Mouse (Mus musculus) urinary bladder, adult 2 months (tissue): ENCODE results near the gene Tpcn1. TPM values are rescaled to one million over a fixed set of nuclear protein-coding genes. Genes with fewer than 3 reads are reported as not detected.

ENCODE experiments used
- DNase-seq: peaks from one replicate; pipeline ENCODE4 v3.0.0; 2022; ENCODE audit warnings: low spot score
- polyA plus RNA-seq: library from polyadenylated mRNA; depleted of rRNA; stranded (reverse); fragments of >200 nt; gene quantifications from 2 replicates; pipeline ENCODE4 v1.2.3, GENCODE M21; 2012

Gene Tpcn1
- polyA plus RNA-seq, 1 experiment = 38.6 TPM

DNA sequence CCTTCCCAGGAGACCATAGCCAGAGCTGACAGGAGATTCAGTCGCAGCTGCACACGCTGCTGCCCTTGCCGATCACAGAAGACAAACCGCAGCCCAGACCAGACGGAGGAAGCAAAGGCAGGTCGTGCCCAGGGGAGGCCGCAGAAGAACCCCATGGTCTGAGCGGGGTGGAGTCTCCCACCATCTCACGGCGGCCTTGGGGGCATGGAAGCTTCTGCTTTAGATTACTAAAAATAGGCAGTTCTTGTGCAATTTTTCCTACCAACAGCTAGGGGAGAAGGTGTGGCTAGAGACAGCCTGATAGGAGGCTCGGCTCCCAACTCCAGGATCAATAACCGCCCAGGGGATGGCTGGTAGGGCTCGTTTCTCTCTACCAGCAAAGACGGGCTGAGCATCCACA, 29.7 kb downstream of the Tpcn1 start:
- DNase-seq = no peak

GRCm38 (mm10) chr5:120558041-120558440, 30.4 kb downstream of the Tpcn1 start:
- DNase-seq = no peak

DNA sequence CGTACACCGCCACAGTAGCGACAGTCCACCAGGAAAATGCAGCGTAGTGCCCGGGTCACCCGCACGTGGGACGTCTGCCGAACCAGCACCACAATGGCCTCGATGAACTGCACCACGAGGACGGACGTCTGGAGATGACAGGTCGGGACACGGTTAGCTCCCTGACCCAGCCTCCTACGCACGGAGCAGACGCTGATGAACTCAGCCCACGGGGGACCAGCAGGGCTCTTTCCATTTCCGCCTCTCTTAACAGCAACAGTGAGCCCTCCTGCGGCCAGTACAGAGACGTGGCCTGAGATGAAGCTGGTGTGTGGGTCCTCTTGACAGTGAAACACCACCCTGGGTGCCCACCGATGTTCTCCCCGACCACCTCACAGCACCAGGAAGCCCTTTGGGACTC, 32.6 kb downstream of the Tpcn1 start:
- DNase-seq = no peak

- DNase-seq = no peak
Observed at GRCm38 (mm10) chr5:120550673-120551072, 37.8 kb downstream of the Tpcn1 start.

GRCm38 (mm10) chr5:120550137-120550536, 38.3 kb downstream of the Tpcn1 start:
- DNase-seq = no peak

GRCm38 (mm10) chr5:120548236-120548850, 40.1 kb downstream of the Tpcn1 start:
- DNase-seq = no peak

GRCm38 (mm10) chr5:120536632-120537031, 51.8 kb downstream of the Tpcn1 start:
- no peak for DNase-seq

DNA sequence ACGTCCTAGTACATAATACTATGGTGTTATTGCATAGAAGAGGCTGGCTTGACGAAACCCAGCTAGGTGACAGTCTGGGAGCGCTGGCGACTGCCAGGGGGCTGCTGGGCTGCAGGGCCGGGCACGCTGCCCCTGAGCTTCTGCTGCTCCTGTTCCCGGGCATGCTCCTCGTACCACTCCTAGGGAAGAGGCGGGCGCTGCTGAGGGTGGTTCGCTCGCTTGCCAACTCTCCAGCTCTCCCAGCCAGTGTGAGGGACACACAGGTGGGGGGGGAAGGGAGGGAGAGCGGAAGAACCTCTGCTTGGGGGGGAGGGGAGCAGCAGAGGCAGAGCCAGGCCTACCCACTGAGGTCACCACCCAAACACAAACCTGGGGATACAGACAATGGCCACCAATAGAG, 52.4 kb downstream of the Tpcn1 start:
- no peak for DNase-seq

- no peak for DNase-seq
Observed at GRCm38 (mm10) chr5:120534686-120535075, 53.8 kb downstream of the Tpcn1 start.

DNA sequence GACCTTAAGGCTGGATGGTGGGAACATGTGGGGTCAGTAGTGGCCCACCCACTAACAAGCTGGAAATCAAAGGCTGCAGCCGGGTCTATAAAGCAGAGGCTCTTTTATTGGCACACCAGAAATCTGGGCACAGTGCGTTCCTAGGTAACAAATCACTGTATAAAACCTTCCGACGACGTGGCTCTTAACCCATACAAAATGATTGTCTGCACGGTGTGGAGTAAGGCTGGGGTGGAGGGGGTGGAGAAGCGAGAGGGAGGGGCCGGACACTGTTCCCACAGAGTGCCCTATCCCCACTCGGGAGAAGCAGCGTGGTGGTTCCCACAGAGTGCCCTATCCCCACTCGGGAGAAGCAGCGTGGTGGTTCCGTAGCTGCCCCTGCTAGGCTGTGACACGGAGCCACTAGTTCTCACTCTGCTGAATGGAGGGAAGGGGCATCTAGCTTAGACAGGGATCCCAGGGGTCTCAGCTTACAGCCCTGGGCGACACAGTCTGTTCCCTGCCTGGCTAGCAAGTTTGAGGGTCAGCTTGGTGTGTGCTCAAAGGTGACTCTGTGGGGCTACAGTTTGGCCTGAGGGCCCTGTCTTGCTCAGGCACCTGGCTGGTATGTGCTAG, 54.3 kb downstream of the Tpcn1 start:
- no peak for DNase-seq

- no peak for DNase-seq
Observed at GRCm38 (mm10) chr5:120531631-120532030, 56.8 kb downstream of the Tpcn1 start.

DNA sequence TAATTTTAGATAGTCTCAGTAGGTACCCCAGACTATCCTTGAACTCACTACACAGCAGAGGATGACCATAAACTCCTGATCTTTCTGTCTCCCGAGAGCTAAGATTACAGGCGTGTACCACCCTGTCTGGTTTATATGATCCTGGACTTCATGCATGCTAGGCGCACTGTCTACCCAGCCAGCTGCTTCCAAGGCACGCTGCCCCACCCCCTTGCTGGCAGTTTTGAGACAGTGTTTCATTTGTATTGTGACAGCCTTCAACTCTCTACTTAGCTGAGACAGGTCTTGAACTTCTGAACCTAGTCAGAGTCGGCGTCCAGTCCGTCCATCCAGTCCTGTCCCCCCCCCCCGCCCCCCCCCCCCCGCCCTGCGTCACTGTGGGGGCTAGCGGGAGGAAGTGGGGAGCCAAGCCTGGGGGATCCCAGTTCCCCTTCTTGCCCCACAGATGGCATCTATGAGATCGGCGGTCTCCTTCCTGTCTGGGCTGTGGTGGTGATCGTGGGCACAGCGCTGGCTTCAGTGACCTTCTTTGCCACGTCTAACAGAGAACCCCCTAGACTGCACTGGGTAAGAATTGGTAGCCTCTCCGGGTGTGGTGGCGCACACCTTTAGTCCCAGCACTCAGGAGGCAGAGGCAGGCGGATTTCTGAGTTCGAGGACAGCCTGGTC, 61.0 kb downstream of the Tpcn1 start:
- DNase-seq = no peak

DNA sequence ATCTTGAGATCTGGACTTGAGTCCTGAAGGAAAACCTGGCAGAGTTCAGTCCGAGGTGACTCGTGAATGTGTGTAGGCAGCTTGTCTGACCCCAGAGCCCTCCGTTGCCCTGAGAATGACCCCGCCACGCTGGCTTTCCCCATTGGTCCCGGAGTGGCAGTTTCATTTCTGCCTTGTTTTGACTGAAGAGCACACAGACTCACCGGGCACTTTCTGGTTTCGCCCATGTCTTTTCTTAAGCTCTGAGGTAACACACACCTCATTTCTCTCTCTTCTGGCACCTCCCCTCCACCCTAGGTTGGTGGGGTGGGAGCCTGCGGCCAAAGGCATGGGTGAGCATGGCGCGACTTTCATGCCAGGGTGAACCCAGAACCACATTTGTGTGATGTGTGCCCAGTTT, 62.2 kb downstream of the Tpcn1 start:
- no peak for DNase-seq

DNA sequence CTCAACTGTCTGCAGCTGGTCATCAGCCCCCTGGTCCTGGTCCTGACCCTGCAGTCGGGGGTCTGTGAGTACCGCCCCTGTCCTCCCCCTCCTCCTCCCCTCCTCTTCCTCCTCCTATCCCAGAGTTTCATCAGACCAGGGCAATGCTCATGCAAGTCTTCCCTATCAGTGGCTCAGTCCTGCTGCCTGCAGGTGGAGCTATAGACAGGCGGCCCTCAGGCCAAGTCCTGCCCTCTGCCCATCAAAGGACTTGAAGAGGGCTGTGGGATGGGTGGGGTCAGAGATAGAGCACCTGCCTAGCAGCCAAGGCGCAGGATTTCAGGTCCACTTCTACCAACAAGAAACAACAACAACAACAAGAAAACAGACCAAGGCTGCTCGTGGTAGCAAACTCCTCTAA, 62.7 kb downstream of the Tpcn1 start:
- no peak for DNase-seq

DNA sequence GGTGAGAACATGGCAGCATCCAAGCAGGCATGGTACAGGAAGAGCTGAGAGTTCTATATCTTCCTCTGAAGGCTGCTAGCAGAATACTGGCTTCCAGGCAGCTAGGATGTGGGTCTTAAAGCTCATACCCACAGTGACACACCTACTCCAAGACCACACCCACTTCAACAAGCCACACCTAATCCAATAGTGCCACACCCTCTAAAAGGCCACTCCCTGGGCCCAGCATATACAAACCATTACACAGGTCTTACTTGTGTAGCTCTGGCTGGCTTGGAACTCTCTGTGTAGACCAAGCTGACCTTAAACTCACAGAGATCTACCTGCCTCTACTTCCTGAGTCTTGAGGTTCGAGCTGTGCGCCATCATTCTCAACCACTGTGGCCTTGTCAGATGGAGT, 63.7 kb downstream of the Tpcn1 start:
- DNase-seq = no peak

DNA sequence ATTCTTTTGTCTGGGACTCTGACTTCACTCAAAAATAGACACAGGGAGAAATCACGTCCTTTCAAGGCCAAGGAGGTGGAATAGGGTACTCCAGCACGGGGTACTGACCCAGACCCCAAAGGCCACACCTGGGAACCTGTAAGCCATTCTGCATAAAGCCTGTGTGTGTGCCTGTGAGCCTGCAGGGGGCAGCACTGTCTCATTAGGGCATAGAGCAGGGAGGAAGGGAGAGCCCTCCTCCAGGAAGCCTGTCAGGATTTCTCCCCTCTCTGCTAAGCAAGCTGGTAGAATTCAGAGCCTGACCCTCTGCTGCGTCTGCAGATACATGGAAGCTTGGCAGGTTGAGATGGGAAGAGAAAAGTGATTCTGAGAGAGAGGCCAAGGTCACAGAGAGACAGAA, 65.8 kb downstream of the Tpcn1 start:
- no peak for DNase-seq

DNA sequence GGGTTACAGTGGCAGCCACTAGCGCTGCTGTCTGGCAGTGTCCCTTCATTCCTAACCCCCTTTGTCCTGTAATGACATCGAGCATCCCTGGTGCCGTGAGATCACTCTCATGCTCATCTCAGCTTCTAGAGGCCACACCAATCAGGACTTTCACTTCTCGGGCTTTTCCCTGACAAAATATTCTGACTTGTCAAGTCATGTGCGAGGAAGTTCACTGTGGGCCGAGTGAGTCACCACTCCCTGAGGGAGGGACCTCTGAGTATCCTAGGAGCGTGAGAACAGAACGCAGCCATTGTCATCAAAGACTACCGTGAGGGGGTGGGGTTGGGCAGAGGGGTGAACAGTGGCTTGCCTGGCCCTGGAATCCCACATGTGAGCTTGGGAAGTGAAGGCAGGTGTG, 70.9 kb downstream of the Tpcn1 start:
- DNase-seq = no peak

DNA sequence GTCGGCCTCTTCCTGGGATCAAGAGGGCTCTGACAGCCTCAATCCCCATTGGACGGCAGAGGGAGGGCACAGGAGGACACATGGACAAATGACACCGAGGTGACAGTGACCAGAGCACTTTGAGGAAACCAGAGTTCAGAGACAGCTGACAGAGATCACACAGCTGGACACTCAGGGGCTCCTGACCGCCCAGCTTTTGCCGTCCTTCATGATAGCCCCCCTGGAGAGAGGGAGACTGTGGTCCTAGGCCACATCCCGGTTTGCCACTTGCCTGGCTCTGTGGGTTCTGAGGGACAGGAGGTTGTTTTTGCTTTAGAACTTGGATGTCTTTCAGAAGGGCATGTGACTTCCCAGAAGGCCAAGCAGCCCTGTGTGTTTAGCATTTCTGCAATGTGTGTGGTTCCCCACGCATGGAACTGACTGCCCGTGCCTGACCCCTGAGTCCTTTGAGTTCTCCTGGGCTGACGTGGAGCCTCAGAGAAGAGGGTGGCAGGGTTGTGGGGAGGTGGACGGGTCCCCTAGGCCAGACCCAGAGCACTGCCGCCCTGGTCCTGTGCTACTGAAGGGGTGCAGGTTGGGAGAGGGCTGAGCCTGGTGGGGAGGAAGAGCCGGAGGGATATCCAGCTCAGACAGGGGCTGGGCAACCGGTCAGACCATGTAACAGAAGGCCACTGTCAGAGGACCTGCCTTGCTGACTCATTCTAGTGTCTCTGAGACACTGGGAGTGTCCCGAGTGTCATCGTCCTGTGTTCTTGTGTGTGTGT, 72.1 kb downstream of the Tpcn1 start:
- DNase-seq = no peak

- no peak for DNase-seq
Observed at GRCm38 (mm10) chr5:120515451-120515850, 73.0 kb downstream of the Tpcn1 start.

GRCm38 (mm10) chr5:120514754-120515153, 73.7 kb downstream of the Tpcn1 start:
- no peak for DNase-seq

- DNase-seq = no peak
Observed at GRCm38 (mm10) chr5:120514031-120514677, 74.3 kb downstream of the Tpcn1 start.

DNA sequence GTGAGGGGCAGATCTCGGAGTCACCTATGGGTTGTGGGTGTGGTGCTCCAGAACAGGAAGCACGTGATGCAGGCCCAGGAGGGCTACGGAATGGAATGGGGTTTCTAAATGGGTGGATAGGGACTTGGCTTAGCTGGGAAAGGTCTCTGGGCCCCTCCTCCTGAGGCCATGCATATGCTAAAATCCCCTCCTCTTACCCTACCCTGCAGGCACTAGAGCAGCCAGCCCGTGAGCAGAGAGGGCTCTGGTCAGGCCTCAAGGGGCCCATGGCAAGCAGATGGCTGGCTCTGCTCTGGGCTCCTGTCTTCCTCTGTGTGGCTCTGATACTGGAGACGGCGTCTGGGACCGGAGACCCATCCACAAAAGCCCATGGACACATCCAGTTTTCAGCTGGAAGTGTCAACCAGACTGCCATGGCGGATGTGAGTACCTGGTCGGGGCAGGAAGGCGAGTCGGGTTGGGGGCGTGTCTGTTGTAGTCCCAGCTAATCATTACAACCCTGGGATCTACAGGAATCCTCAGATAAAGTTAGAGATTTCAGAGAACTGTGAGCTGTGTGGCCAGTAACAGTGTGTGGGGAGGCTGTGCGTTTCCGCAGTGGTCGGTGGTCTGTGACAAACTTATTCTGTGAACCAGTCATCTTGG, 75.4 kb downstream of the Tpcn1 start:
- DNase-seq = no peak
